Mouse (Mus musculus) T-cell, adult 2 months (primary cell): Measurements from ENCODE around the gene Marc1.
A peak's percentile ranks its signal among the peaks of the same experiment; 100 is the strongest.

Experiments
- DNase-seq: peaks from one replicate; pipeline ENCODE4 v3.0.0; 2022; ENCODE audit warnings: low spot score

Marc1 gene

GRCm38 (mm10) chr1:184762941-184763340 lies 48.2 kb downstream of the Marc1 start:
- DNase-seq, result no peak

DNA sequence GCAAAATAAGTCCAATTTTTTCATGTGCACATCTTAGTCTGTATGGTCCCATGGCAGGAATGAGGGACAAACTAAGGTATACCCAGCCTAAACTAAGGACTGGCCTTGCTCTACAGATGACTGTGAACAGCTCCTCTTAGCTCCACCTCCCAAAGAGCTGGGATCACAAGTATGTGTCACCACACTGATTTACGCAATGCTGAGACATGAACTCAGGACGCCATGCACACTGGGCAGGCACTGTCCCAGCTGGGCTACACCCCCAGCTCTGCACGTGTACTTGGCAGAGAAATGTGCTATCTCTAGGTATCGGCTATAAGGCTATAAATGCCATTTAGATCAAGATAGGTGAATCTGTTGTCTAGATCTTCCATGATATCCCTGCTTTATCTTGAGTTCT lies 49.1 kb downstream of the Marc1 start:
- DNase-seq, result no peak

- DNase-seq, result no peak
Measured at GRCm38 (mm10) chr1:184752671-184753070, 58.4 kb downstream of the Marc1 start.

DNA sequence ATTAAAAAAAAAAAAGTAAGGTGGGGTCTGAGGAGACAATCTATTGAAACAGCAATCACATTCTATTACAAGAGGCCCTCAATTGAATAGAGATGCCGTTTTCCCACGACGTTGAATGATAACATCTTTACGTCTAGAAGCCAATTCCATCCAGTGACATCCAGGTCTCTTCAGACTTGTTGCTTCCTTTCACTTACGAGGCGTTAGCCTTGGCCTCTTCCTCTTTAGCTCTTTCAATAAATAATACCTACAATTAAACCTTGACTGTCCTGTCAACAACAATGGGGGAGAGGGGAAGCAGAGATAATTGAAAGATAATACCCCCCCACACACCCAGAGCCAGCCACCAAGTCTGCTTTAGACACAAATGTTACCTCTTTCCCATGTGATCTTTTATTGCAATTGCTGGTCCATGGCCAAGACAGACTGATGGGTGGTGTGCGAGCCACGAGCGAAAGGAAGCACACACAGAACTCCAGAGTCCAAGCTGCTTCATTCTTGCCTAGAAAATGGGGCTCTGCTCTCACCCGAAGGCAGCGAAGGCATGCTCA lies 60.9 kb downstream of the Marc1 start:
- DNase-seq, result no peak

DNA sequence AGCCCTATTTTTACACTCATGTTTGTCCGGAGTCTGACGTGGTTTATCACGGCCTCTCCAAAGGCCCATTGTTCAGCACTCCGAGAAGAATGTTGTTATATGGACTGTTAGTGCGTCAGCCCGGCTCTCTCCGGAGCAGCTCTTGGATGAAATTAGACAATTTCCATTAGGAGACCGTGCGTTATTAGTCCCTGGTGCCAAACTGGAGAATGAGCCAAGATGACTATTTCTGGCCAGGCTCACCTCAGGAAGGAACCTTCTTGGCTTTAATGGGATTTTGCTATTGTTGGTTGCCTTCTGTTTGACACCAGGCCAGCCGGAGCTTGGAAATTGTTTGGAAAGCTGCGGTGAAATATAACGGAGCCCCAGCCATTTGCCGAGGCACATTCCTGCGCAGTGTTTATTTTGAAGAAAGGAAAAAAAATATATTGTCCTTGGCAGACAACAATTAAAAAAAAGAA lies 62.4 kb downstream of the Marc1 start:
- DNase-seq, result no peak

DNA sequence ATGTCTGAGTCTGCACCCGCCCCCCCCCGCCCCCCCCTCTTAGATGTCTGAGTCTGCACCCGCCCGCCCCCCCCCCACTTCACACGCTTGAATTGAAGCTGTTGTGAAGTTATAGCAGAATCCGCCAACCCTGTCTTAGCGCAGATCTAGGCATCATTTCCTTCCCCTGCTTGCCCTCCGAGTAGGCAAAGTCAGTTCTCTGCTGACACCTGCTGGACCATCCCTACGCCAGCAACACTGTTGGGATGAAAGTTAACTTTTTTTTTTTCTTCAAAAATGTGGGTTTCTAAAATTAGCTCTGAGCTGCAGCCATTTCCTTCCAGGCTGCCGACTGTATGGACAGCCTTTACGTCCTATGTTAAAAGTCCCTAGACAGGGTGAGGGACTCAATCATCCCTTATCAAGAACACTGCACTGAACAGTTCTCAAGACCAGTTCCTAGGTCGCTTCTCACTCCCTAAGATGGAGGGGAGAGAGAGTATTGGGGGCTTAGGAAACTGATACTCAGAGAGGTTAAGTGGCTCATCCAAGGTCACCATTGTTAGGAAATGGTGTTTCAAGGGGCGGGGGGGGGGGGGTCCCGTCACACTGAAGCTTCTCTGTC lies 73.1 kb downstream of the Marc1 start:
- DNase-seq, result peak; percentile 42

DNA sequence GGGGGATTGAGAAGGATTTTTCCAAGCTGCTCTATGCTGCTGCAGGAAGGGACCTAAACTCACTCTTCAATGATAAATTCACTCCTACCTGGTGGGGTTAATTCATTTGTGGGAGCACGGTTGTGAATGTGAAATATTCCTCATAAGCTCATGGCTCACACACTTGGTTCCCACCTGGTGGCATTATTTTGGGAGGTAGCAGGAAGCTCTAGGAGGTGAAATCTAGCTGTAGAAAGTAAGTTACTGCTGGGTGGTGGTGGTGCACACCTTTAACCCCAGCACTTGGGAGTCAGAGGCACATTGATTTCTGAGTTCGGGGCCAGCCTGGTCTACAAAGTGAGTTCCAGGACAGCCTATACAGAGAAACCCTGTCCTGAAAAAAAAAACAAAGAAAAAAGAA lies 73.9 kb downstream of the Marc1 start:
- no peak for DNase-seq
